Mouse (Mus musculus) cerebellum, adult 2 months (tissue): Measurements from ENCODE around the gene Pex5.

Experiments used
- CTCF ChIP-seq: fragments of 200-500 bp; IDR thresholded peaks from 2 replicates; pipeline ENCODE4 v1.5.1; 2011; ENCODE audit warnings: low read depth, mild to moderate bottlenecking, control low read depth, low read length, moderate library complexity, borderline replicate concordance; ENCODE audit not compliant: insufficient read depth
- POLR2A ChIP-seq: fragments of 200-500 bp; IDR thresholded peaks from 2 replicates; pipeline ENCODE4 v1.6.1; 2011; ENCODE audit warnings: low read length, control low read depth, borderline replicate concordance; ENCODE audit not compliant: insufficient read depth

DNA sequence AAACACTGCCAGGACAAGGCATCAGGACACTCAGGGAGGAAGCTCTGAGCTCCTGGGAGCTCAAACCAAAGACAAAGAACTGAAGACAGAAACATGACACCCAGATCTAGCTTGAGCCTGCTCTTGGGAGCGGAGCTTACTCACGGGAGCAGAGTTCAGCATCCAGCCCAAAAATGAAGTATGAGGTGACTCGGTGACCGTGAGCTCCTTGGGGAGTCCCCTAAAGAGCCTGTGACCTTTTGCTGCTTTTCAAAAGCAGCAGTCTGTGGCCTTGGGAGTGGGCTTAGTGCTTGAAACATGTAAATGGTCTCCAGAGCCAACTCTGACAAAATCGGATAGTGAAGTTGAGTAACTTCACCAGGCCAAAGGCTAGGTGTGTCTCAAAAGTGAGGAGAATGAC is 20.3 kb upstream of the Pex5 start:
- TF ChIP-seq CTCF (no peak), POLR2A (no peak)
